Mouse (Mus musculus) neural tube, embryonic 15.5 days (tissue): ENCODE measurements around the gene Sema3a. TPM values are rescaled to one million over a fixed set of nuclear protein-coding genes. Genes with fewer than 3 reads are reported as not detected.

Experiments
- ATAC-seq: fragments of 200-750 bp; cut with Nextera tagmentation; 2 replicates; pipeline ENCODE4 v1.8.0; 2017; ENCODE audit warnings: mild to moderate bottlenecking, moderate TSS enrichment, moderate library complexity; ENCODE audit not compliant: low FRiP score
- H3K27ac ChIP-seq: fragments of 300-500 bp; sonication (generic); replicated peaks from 2 replicates; pipeline ENCODE4 v1.5.1; 2015; ENCODE audit warnings: mild to moderate bottlenecking, inconsistent platforms
- H3K27me3 ChIP-seq: fragments of 300-500 bp; sonication (generic); replicated peaks from 2 replicates; pipeline ENCODE4 v1.6.1; 2015; ENCODE audit warnings: inconsistent platforms
- H3K36me3 ChIP-seq: fragments of 300-500 bp; sonication (generic); 2 replicates; pipeline ENCODE4 v1.6.1; 2015; ENCODE audit warnings: inconsistent platforms
- H3K4me1 ChIP-seq: fragments of 300-500 bp; sonication (generic); 2 replicates; pipeline ENCODE4 v1.6.1; 2015; ENCODE audit warnings: inconsistent platforms
- H3K4me2 ChIP-seq: fragments of 300-500 bp; sonication (generic); 2 replicates; pipeline ENCODE4 v1.6.1; 2015; ENCODE audit warnings: inconsistent platforms, mild to moderate bottlenecking, moderate library complexity
- H3K4me3 ChIP-seq: fragments of 300-500 bp; sonication (generic); replicated peaks from 2 replicates; pipeline ENCODE4 v1.5.1; 2015; ENCODE audit warnings: mild to moderate bottlenecking, inconsistent platforms
- H3K9ac ChIP-seq: fragments of 300-500 bp; sonication (generic); replicated peaks from 2 replicates; pipeline ENCODE4 v1.6.1; 2015; ENCODE audit warnings: mild to moderate bottlenecking, inconsistent platforms
- H3K9me3 ChIP-seq: fragments of 300-500 bp; sonication (generic); replicated peaks from 2 replicates; pipeline ENCODE4 v1.6.1; 2016; ENCODE audit warnings: inconsistent platforms
- WGBS: fragments of 180-500 bp; shearing (Covaris S2); methylation state at CpG from one replicate; pipeline ENCODE4 v1.1.7; 2015; ENCODE audit warnings: mixed read lengths; 5-methylcytosine and 5-hydroxymethylcytosine counted together
- polyA plus RNA-seq: library from polyadenylated mRNA; unstranded; fragments of >200 nt; fragmentation: Nextera tagmentation; extraction: Ambion mirVana; gene quantifications from 2 replicates; pipeline ENCODE4 v1.2.1, GENCODE M21; 2015

The Sema3a gene
- polyA plus RNA-seq, 1 experiment from 2014 or later, result 22.1 TPM

DNA sequence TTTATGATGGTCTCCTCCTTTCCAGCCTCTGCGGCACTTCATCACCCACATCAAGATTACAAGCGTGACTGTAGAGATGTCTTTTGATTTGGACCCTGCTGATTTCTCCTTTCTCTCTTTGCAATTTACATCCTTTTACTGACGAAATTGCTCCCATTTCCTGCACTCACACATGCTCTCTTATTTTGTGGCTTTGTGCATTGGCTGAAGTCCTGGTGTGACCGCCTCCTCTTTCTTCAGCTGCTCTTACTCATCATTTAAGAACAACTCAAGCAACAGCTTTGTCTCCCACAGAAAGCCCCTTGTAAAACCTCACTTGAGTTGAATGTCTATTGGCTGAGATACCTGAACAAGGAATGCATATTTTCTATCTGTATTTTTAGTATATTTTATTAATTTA, 259.5 kb downstream of the Sema3a start:
- Histone ChIP-seq H3K27me3 (no peaks in the 10 kb centered on the region), H3K4me3 (no peak overlapping the region), H3K4me1 (no peaks in the 10 kb centered on the region), H3K36me3 (no peaks in the 10 kb centered on the region), H3K27ac (no peak overlapping the region), H3K9me3 (no peaks in the 10 kb centered on the region), H3K9ac (no peak overlapping the region), H3K4me2 (no peak overlapping the region)
- ATAC-seq, result no peak
- 17% methylated on average over 4 of the region's 4 CpGs for WGBS

DNA sequence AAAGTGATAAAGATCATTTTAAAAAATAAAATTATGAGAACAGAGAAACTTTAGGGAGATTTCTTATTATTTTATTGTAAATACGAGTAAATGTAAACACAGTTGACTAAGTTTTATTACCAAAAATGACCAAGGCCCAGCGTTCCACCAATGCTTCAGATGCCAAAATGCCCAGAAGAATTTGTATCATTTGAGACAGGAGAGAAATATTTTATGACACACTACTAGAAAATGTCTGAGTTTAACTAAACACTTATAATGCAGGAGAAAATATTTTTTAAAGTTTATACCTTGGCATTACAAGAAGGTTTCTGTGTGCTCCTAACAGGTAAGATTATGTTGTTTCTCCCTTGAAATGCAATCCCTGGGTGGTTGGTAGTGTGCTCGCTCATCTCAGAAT, 261.4 kb downstream of the Sema3a start:
- Histone ChIP-seq H3K4me1 (no peaks in the 10 kb centered on the region), H3K4me3 (no peak overlapping the region), H3K27ac (no peak overlapping the region), H3K27me3 (no peaks in the 10 kb centered on the region), H3K36me3 (no peaks in the 10 kb centered on the region), H3K9ac (no peak overlapping the region), H3K4me2 (no peak overlapping the region), H3K9me3 (no peaks in the 10 kb centered on the region)
- WGBS, result 88% methylated on average over 3 of the region's 3 CpGs
- no peak for ATAC-seq

DNA sequence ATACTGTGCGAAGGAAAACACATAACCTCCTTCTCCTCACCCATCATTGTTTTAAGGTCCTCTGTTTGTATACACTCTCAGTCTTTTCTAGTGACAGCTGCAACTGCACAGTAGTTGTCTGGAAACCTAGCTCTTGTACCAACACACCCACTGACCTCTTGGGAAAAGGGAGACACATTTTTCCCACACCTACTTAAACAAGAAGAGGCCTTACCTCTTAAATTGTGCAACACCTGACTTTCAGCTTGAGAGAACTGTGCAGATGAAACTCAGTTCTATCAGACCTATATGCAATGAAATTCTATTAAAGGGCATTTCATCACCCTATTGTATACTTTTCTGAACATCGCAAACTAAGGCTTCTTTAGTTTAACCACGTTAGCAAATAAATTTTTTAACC, 262.5 kb downstream of the Sema3a start:
- 85% methylated on average over 3 of the region's 3 CpGs for WGBS
- H3K36me3 ChIP-seq, result no peaks in the 10 kb centered on the region
- no peak overlapping the region for H3K9ac ChIP-seq
- H3K9me3 ChIP-seq, result no peaks in the 10 kb centered on the region
- H3K4me2 ChIP-seq, result no peak overlapping the region
- no peaks in the 10 kb centered on the region for H3K4me1 ChIP-seq
- no peak overlapping the region for H3K27ac ChIP-seq
- no peak overlapping the region for H3K4me3 ChIP-seq
- no peak for ATAC-seq
- H3K27me3 ChIP-seq, result no peaks in the 10 kb centered on the region

DNA sequence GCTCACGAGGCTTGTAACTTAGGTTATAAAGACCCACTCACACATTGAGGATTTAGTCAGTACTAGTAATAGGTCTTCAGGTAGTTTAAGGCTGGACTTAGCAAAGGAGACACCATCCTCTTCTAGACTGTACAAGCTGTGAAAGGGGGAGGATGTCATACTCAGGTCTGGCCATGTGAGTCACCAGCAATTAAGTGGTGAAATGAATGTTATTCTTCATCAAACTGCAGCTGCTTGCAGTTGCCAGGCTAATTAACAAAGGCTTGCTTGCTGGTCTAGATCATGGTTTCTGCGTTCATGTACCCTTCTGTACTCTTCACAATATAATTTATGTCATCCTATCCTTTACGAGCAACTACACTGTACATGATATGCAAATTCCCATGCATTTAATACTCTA, 264.8 kb downstream of the Sema3a start:
- no peaks in the 10 kb centered on the region for H3K36me3 ChIP-seq
- ATAC-seq, result no peak
- H3K9ac ChIP-seq, result no peak overlapping the region
- 66% methylated on average over 3 of the region's 3 CpGs for WGBS
- no peaks in the 10 kb centered on the region for H3K9me3 ChIP-seq
- H3K4me2 ChIP-seq, result no peak overlapping the region
- no peak overlapping the region for H3K27ac ChIP-seq
- H3K27me3 ChIP-seq, result no peaks in the 10 kb centered on the region
- no peaks in the 10 kb centered on the region for H3K4me1 ChIP-seq
- H3K4me3 ChIP-seq, result no peak overlapping the region

DNA sequence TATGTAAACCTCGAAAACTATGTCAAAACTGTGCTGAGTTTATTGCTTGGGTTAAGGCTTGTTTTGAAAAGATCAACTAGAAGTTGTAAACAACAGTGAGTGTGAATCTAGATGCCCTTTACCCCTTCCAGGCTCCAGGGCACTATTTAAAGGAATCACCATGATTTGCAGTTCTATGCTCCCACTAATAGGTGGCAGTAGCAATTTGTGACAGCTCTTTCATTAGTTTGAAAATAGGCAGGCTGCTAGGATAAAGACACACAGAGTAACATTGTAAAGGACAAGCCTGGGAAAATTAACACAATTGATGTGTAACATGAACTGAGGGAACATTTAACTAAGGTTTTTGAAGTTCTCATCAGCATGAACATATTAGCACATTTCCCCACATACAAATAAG, 280.2 kb downstream of the Sema3a start:
- Histone ChIP-seq H3K9me3 (no peaks in the 10 kb centered on the region), H3K27ac (no peak overlapping the region), H3K4me2 (no peak overlapping the region), H3K36me3 (no peaks in the 10 kb centered on the region), H3K9ac (no peak overlapping the region), H3K4me1 (0 out of 2 replicates have a peak, but pooled peaks cover 2% of the 10 kb centered on the region), H3K4me3 (no peak overlapping the region), H3K27me3 (no peaks in the 10 kb centered on the region)
- no peak for ATAC-seq
- WGBS, result 27% methylated on average over 1 of the region's 1 CpGs

DNA sequence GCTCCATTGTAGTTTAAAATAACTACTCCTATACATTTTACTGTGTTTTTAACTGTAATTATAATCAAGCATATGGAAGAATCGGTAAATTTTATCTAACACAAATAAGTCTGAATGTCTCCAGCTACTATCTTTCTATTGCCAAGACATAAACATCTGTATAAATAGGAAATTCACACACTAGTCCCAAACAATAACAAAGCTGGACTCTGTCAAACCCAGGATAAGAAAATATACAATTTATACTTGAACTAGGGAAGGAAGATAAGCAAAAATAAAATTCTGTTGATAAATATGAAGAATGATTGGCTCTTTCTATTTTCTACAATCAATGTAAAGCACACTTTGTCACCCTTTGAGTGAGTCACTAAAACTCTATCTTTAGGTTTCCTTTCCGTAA, 280.9 kb downstream of the Sema3a start:
- 94% methylated on average over 2 of the region's 2 CpGs for WGBS
- Histone ChIP-seq H3K4me3 (no peak overlapping the region), H3K4me1 (0 out of 2 replicates have a peak, but pooled peaks cover 2% of the 10 kb centered on the region), H3K27ac (no peak overlapping the region), H3K9me3 (no peaks in the 10 kb centered on the region), H3K4me2 (no peak overlapping the region), H3K36me3 (no peaks in the 10 kb centered on the region), H3K27me3 (no peaks in the 10 kb centered on the region), H3K9ac (no peak overlapping the region)
- no peak for ATAC-seq

DNA sequence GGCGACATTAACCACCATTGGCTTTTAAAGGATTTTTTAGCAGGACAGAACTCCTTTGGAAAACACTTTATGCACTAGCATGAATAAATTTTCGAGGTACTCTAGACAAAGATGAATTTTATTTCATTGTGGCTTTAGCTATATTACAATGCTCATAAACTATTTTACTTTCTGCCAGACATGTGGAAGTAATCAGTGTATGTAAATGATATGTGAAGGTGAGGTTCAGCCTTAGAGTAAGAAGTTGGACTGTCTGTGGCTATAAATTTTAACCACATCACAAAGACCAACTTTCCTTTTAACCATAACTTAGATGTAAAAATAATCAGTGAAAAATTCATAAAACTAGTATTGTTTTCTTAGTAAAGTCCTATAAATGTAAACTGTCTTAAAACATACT, 286.7 kb downstream of the Sema3a start:
- no peak overlapping the region for H3K27ac ChIP-seq
- no peaks in the 10 kb centered on the region for H3K4me1 ChIP-seq
- 82% methylated on average over 2 of the region's 2 CpGs for WGBS
- no peak overlapping the region for H3K4me2 ChIP-seq
- H3K9ac ChIP-seq, result no peak overlapping the region
- H3K9me3 ChIP-seq, result no peaks in the 10 kb centered on the region
- H3K36me3 ChIP-seq, result no peaks in the 10 kb centered on the region
- H3K27me3 ChIP-seq, result no peaks in the 10 kb centered on the region
- no peak overlapping the region for H3K4me3 ChIP-seq
- ATAC-seq, result no peak

DNA sequence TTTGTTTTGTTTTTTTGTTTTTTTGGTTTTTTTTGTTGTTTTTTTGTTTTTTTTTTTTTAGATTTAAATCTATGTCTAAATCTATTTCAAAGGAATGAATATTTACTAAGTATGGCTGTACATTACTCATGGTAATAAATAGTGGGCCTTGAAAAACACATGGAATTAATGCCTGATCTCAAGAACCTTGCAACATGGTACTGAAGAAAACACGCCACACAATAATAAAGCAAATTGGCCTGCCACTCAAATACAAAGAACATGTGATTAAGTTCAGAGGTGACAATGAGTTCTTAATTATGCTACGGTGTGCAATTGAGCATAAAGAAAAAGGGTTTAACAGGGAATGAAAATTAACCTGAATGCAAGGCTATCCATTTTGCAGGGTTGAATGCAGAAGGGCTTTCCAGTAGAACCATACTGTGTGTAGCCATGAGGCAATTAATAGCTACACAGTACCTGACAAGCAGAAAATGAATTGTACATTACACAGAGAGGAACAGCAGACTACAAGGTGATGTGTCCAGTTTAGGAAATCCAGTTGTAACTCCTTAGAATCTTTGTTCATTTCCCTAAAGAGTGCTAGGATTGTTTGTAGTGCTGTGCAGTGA, 288.8 kb downstream of the Sema3a start:
- H3K4me1 ChIP-seq, result no peaks in the 10 kb centered on the region
- ATAC-seq, result no peak
- no peak overlapping the region for H3K4me3 ChIP-seq
- no peak overlapping the region for H3K4me2 ChIP-seq
- no peaks in the 10 kb centered on the region for H3K27me3 ChIP-seq
- no peaks in the 10 kb centered on the region for H3K36me3 ChIP-seq
- H3K9me3 ChIP-seq, result no peaks in the 10 kb centered on the region
- H3K9ac ChIP-seq, result no peak overlapping the region
- WGBS, result 27% methylated on average over 2 of the region's 2 CpGs
- H3K27ac ChIP-seq, result no peak overlapping the region

DNA sequence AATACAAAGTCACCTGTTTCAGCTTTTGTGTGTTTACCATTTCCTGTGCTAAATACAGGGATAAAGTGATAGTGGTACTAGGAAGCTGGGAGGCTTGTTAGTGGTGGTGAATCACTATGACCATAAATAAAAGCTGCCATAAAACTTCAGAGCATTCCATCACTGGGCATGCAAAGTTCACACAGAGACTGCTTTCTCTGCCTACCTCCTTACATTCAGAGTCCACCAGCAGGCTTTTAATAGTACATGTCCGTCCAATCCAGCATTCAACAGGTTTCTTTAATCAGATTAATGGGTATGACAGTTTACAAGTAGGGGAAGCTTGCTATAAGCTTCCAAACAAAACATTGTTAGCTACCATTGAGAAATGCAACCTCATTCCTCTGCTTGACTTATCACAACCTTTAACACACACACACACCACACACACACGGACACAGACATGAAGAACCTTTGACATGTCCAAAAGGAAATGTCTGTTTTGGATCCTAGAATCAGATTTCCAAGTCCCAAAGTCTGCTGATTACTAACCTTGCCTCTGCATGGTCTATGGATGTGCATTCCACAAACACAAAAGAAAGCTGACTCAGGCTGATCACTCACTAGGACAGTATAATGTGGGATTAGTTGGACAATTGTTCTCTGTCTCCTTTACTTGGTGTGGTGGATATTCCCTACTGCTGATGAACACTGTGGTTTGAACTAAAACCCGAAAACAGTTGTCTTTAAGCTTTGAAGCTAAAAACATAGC, 291.9 kb downstream of the Sema3a start:
- Histone ChIP-seq H3K9me3 (no peaks in the 10 kb centered on the region), H3K36me3 (no peaks in the 10 kb centered on the region), H3K9ac (no peak overlapping the region), H3K4me1 (no peaks in the 10 kb centered on the region), H3K27ac (no peak overlapping the region), H3K27me3 (no peaks in the 10 kb centered on the region), H3K4me3 (no peak overlapping the region), H3K4me2 (no peak overlapping the region)
- 69% methylated on average over 3 of the region's 3 CpGs for WGBS
- no peak for ATAC-seq

DNA sequence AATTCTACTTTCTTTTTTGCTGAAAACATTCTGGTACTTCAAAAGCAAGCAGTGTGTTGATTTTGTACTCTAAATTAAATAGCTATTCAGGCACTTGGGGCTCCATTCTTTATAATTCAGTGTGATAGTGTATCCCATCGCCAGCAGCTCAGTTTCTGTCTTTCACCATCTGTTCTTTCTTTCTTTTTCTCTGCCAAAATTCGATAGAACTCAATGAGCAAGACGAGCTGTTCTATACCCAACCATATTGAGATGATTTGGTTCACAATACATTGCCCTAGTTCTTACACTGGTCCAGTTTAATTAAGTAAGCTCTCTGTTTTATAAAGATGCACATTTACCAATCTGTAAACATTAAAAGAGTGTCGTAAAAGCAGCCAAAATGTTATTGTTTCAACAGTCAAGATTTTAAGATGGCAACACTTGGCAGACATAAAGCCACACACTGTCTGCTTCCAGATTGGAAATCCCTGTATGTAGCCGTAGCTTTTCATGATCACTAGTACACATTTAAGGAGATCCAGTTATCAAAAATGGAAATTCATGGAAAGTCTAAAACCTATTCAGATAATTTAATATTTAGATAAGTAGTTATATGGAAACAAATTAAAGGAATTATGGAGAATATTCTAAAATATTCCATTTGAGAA, 296.2 kb downstream of the Sema3a start:
- Histone ChIP-seq H3K4me3 (no peak overlapping the region), H3K4me2 (no peak overlapping the region), H3K36me3 (no peaks in the 10 kb centered on the region), H3K27me3 (no peaks in the 10 kb centered on the region), H3K9ac (no peak overlapping the region), H3K4me1 (no peaks in the 10 kb centered on the region), H3K27ac (no peak overlapping the region), H3K9me3 (no peaks in the 10 kb centered on the region)
- ATAC-seq, result no peak
- WGBS, result 61% methylated on average over 5 of the region's 5 CpGs

DNA sequence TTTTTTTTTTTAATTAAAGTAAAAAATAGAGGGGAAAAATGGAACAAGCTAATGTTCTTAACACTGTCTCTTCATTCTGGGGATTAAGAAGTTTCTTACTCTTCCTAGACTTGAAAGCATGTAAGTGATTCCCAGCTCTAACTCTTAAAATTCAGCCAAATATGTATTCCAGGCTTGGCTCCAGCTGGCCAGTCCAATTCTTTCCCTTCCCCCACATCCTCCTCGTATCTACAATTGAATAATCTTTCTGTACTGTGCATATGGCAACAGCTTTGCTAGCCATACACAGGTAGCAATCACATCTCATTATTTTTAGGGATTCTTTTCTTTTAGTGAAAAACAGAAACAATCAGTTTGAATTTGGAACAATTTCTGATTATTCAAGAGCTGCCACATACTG, 303.5 kb downstream of the Sema3a start:
- no peaks in the 10 kb centered on the region for H3K4me1 ChIP-seq
- no peaks in the 10 kb centered on the region for H3K36me3 ChIP-seq
- H3K4me2 ChIP-seq, result no peak overlapping the region
- ATAC-seq, result no peak
- H3K27me3 ChIP-seq, result no peaks in the 10 kb centered on the region
- no peaks in the 10 kb centered on the region for H3K9me3 ChIP-seq
- H3K9ac ChIP-seq, result no peak overlapping the region
- 66% methylated on average over 1 of the region's 1 CpGs for WGBS
- H3K4me3 ChIP-seq, result no peak overlapping the region
- H3K27ac ChIP-seq, result no peak overlapping the region

DNA sequence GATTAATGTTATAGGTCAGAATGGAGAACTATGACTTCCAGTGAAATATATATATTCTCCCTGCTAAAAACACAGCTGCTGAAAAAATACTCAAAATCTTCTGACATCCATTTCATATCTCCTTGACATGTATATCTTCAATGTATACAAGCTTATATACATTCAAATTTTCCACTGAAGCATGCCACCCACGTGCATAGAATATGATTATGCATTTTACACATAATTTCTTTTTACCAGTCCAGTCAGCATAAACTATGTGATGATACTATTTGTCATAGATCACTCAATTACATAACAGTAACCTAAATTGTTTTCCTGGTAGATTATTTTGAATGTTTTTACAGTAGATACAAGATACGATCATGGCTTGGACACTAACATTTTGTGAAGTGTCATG, 306.6 kb downstream of the Sema3a start:
- ATAC-seq, result no peak
- Histone ChIP-seq H3K9me3 (no peaks in the 10 kb centered on the region), H3K27me3 (no peaks in the 10 kb centered on the region), H3K36me3 (no peaks in the 10 kb centered on the region), H3K4me1 (no peaks in the 10 kb centered on the region), H3K4me2 (no peak overlapping the region), H3K9ac (no peak overlapping the region), H3K27ac (no peak overlapping the region), H3K4me3 (no peak overlapping the region)
- 84% methylated on average over 2 of the region's 2 CpGs for WGBS
